Mouse (Mus musculus): ENCODE results near the gene S100a6. TPM values are rescaled to one million over a fixed set of nuclear protein-coding genes. Genes with fewer than 3 reads are reported as not detected.

Gene S100a6
- polyA plus RNA-seq, 1 experiment from 2014 or later = 28.9 TPM

Other genes with a start within 250 kb of the S100a6 start
- 12.6 and 19.9 TPM in 2 replicates for gene Slc27a3, start 222.9 kb upstream of the S100a6 start, polyA plus RNA-seq (2016; fragmentation: Nextera tagmentation; extraction: Ambion mirVana)
- gene Ints3, start 179.3 kb upstream of the S100a6 start, polyA plus RNA-seq (2016; fragmentation: Nextera tagmentation; extraction: Ambion mirVana) = 31.0 and 36.7 TPM in 2 replicates
- 7.1 and 8.7 TPM in 2 replicates for gene Npr1, start 147.0 kb upstream of the S100a6 start, polyA plus RNA-seq (2016; fragmentation: Nextera tagmentation; extraction: Ambion mirVana)
- 149 and 215 TPM in 2 replicates for gene Ilf2, start 136.8 kb upstream of the S100a6 start, polyA plus RNA-seq (2016; fragmentation: Nextera tagmentation; extraction: Ambion mirVana)
- 71.7 and 74.4 TPM in 2 replicates for gene Snapin, start 121.8 kb upstream of the S100a6 start, polyA plus RNA-seq (2016; fragmentation: Nextera tagmentation; extraction: Ambion mirVana)
- 120 and 136 TPM in 2 replicates for gene Chtop, start 103.4 kb upstream of the S100a6 start, polyA plus RNA-seq (2016; fragmentation: Nextera tagmentation; extraction: Ambion mirVana)
- 64.6 and 111 TPM in 2 replicates for gene S100a1, start 98.5 kb upstream of the S100a6 start, polyA plus RNA-seq (2016; fragmentation: Nextera tagmentation; extraction: Ambion mirVana)
- 32.3 and 52.5 TPM in 2 replicates for gene S100a13, start 98.4 kb upstream of the S100a6 start, polyA plus RNA-seq (2016; fragmentation: Nextera tagmentation; extraction: Ambion mirVana)
- gene S100a14, start 86.0 kb upstream of the S100a6 start, polyA plus RNA-seq (2016; fragmentation: Nextera tagmentation; extraction: Ambion mirVana) = 0.28 TPM in 1 of 2 replicates, not detected in the other
- 18.1 and 36.6 TPM in 2 replicates for gene S100a16, start 75.6 kb upstream of the S100a6 start, polyA plus RNA-seq (2016; fragmentation: Nextera tagmentation; extraction: Ambion mirVana)
- gene S100a3, start 52.3 kb upstream of the S100a6 start, polyA plus RNA-seq (2016; fragmentation: Nextera tagmentation; extraction: Ambion mirVana) = 0.31 and 0.44 TPM in 2 replicates
- gene S100a2, start 22.6 kb upstream of the S100a6 start, polyA plus RNA-seq (2016; fragmentation: Nextera tagmentation; extraction: Ambion mirVana) = not detected in 2 replicates
- not detected in 2 replicates for gene Gm42674, start 11.0 kb upstream of the S100a6 start, polyA plus RNA-seq (2016; fragmentation: Nextera tagmentation; extraction: Ambion mirVana)
- 0.30 and 0.43 TPM in 2 replicates for gene S100a4, start 9.1 kb upstream of the S100a6 start, polyA plus RNA-seq (2016; fragmentation: Nextera tagmentation; extraction: Ambion mirVana)
- gene S100a5, start 4.4 kb upstream of the S100a6 start, polyA plus RNA-seq (2016; fragmentation: Nextera tagmentation; extraction: Ambion mirVana) = not detected in 2 replicates
- not detected in 2 replicates for gene S100a7a, start 41.1 kb downstream of the S100a6 start, polyA plus RNA-seq (2016; fragmentation: Nextera tagmentation; extraction: Ambion mirVana)
- gene S100a8, start 56.1 kb downstream of the S100a6 start, polyA plus RNA-seq (2016; fragmentation: Nextera tagmentation; extraction: Ambion mirVana) = not detected in 2 replicates
- gene S100a9, start 82.8 kb downstream of the S100a6 start, polyA plus RNA-seq (2016; fragmentation: Nextera tagmentation; extraction: Ambion mirVana) = not detected in 2 replicates
- not detected in 2 replicates for gene Pglyrp4, start 114.0 kb downstream of the S100a6 start, polyA plus RNA-seq (2016; fragmentation: Nextera tagmentation; extraction: Ambion mirVana)
- gene Gm5849, start 165.0 kb downstream of the S100a6 start, polyA plus RNA-seq (2016; fragmentation: Nextera tagmentation; extraction: Ambion mirVana) = not detected in 2 replicates